Mouse (Mus musculus) CD4-positive naive resting alpha-beta T cell, adult 57 days (primary cell): Measurements from ENCODE around the gene Slc43a1. TPM values are rescaled to one million over a fixed set of nuclear protein-coding genes. Genes with fewer than 3 reads are reported as not detected.

ENCODE experiments used
- total RNA-seq: library from RNA; stranded (reverse); gene quantifications from one replicate; pipeline ENCODE4 v1.2.4, GENCODE M21; 2023

Gene Slc43a1
- total RNA-seq, result 0.35 TPM

GRCm38 (mm10) chr2:84838593-84838949 lies at the start of gene Slc43a1:
TSS of gene Slc43a1 (plus strand) at chr2:84838850.

GRCm38 (mm10) chr2:84798493-84798921 lies 40.1 kb upstream of the Slc43a1 start, which contains the start of gene Ube2l6:
TSS of gene Ube2l6 (plus strand) at chr2:84798828.

GRCm38 (mm10) chr2:84822552-84822951 lies 16.1 kb upstream of the Slc43a1 start, which contains the start of gene Smtnl1:
TSS of gene Smtnl1 (minus strand) at chr2:84822652.

GRCm38 (mm10) chr2:84826488-84827282 lies 12.0 kb upstream of the Slc43a1 start, which contains the start of gene Timm10:
TSS of gene Timm10 (plus strand) at chr2:84826997.

GRCm38 (mm10) chr2:84886234-84886731 lies 47.6 kb downstream of the Slc43a1 start, which contains the start of gene Rtn4rl2:
TSS of gene Rtn4rl2 (minus strand) at chr2:84886710.

Other genes starting within 250 kb of the Slc43a1 start
- 3.9 TPM for gene Ctnnd1, start 188.1 kb upstream of the Slc43a1 start, total RNA-seq
- gene Btbd18, start 179.8 kb upstream of the Slc43a1 start, total RNA-seq, result not detected
- 41.7 TPM for gene Selenoh, start 168.1 kb upstream of the Slc43a1 start, total RNA-seq
- gene Gm28635, start 160.8 kb upstream of the Slc43a1 start, total RNA-seq, result not detected
- gene Med19, start 160.4 kb upstream of the Slc43a1 start, total RNA-seq, result 14.7 TPM
- gene Tmx2, start 159.7 kb upstream of the Slc43a1 start, total RNA-seq, result 26.8 TPM
- 53.2 TPM for gene Zdhhc5, start 123.7 kb upstream of the Slc43a1 start, total RNA-seq
- 25.7 TPM for gene Clp1, start 111.5 kb upstream of the Slc43a1 start, total RNA-seq
- 0.56 TPM for gene Ypel4, start 104.8 kb upstream of the Slc43a1 start, total RNA-seq
- not detected for gene Gm19426, start 95.2 kb upstream of the Slc43a1 start, total RNA-seq
- 4.0 TPM for gene Serping1, start 63.4 kb upstream of the Slc43a1 start, total RNA-seq
- gene Ube2l6, start 40.0 kb upstream of the Slc43a1 start, total RNA-seq, result 3.6 TPM
- gene Smtnl1, start 16.2 kb upstream of the Slc43a1 start, total RNA-seq, result not detected
- 14.8 TPM for gene Timm10, start 11.9 kb upstream of the Slc43a1 start, total RNA-seq
- gene Rtn4rl2, start 47.9 kb downstream of the Slc43a1 start, total RNA-seq, result not detected
- gene Slc43a3, start 97.7 kb downstream of the Slc43a1 start, total RNA-seq, result 5.1 TPM
- not detected for gene Prg2, start 141.6 kb downstream of the Slc43a1 start, total RNA-seq
- gene Prg3, start 149.4 kb downstream of the Slc43a1 start, total RNA-seq, result not detected
- 169 TPM for gene Ssrp1, start 198.4 kb downstream of the Slc43a1 start, total RNA-seq
- gene P2rx3, start 198.6 kb downstream of the Slc43a1 start, total RNA-seq, result 0.33 TPM
- 34.3 TPM for gene Tnks1bp1, start 209.2 kb downstream of the Slc43a1 start, total RNA-seq